Mouse (Mus musculus) kidney, embryonic 16.5 days (tissue): ENCODE data around the gene Sfmbt1. TPM values are rescaled to one million over a fixed set of nuclear protein-coding genes. Genes with fewer than 3 reads are reported as not detected.

Source experiments
- ATAC-seq: fragments of 200-750 bp; cut with Nextera tagmentation; 2 replicates; pipeline ENCODE4 v1.8.0; 2017; ENCODE audit warnings: moderate TSS enrichment; ENCODE audit not compliant: low FRiP score, low TSS enrichment
- H3K27ac ChIP-seq: fragments of 300-500 bp; sonication (generic); 2 replicates; pipeline ENCODE4 v1.5.1; 2014; ENCODE audit warnings: low read length
- H3K27me3 ChIP-seq: fragments of 300-500 bp; sonication (generic); 2 replicates; pipeline ENCODE4 v1.6.1; 2014; ENCODE audit warnings: low read length, control low read depth, mixed read lengths; ENCODE audit not compliant: insufficient read depth
- H3K36me3 ChIP-seq: fragments of 300-500 bp; sonication (generic); 2 replicates; pipeline ENCODE4 v1.6.1; 2014; ENCODE audit warnings: low read length, control low read depth, mixed read lengths; ENCODE audit not compliant: insufficient read depth
- H3K4me1 ChIP-seq: fragments of 300-500 bp; sonication (generic); 2 replicates; pipeline ENCODE4 v1.6.1; 2014; ENCODE audit warnings: low read length, control low read depth, mixed read lengths; ENCODE audit not compliant: insufficient read depth
- H3K4me2 ChIP-seq: fragments of 300-500 bp; sonication (generic); replicated peaks from 2 replicates; pipeline ENCODE4 v1.6.1; 2014; ENCODE audit warnings: low read depth, low read length
- H3K4me3 ChIP-seq: fragments of 300-500 bp; sonication (generic); 2 replicates; pipeline ENCODE4 v1.5.1; 2014; ENCODE audit warnings: mild to moderate bottlenecking, low read length
- H3K9ac ChIP-seq: fragments of 300-500 bp; sonication (generic); replicated peaks from 2 replicates; pipeline ENCODE4 v1.6.1; 2014; ENCODE audit warnings: low read length
- H3K9me3 ChIP-seq: fragments of 300-500 bp; sonication (generic); 2 replicates; pipeline ENCODE4 v1.6.1; 2016; ENCODE audit warnings: low read length, control low read depth
- WGBS: fragments of 180-500 bp; shearing (Covaris S2); extraction: QIAGEN DNeasy Blood & Tissue Kit; methylation state at CpG from one replicate; pipeline ENCODE4 v1.1.7; 2014; 5-methylcytosine and 5-hydroxymethylcytosine counted together
- polyA plus RNA-seq: library from polyadenylated mRNA; unstranded; fragments of >200 nt; fragmentation: Nextera tagmentation; extraction: Ambion mirVana; gene quantifications from 2 replicates; pipeline ENCODE4 v1.2.1, GENCODE M21; 2015

Sfmbt1 gene
- polyA plus RNA-seq, 1 experiment from 2014 or later, result 13.6 TPM

GRCm38 (mm10) chr14:30743891-30744290 is 29.2 kb downstream of the Sfmbt1 start:
- WGBS, result 73% methylated on average over 3 of the region's 3 CpGs

GRCm38 (mm10) chr14:30746160-30746559 is 31.5 kb downstream of the Sfmbt1 start:
- Histone ChIP-seq H3K36me3 (no peaks in the 10 kb centered on the region), H3K9me3 (no peaks in the 10 kb centered on the region), H3K4me3 (no peak overlapping the region), H3K9ac (no peak overlapping the region), H3K27ac (no peak overlapping the region), H3K4me1 (no peaks in the 10 kb centered on the region), H3K4me2 (no peak overlapping the region), H3K27me3 (no peaks in the 10 kb centered on the region)
- 83% methylated on average over 1 of the region's 1 CpGs for WGBS
- no peak for ATAC-seq

More at GRCm38 (mm10) chr14:30743891-30744290, 29.2 kb downstream of the Sfmbt1 start:
- Histone ChIP-seq H3K36me3 (no peaks in the 10 kb centered on the region), H3K4me3 (no peak overlapping the region), H3K9ac (no peak overlapping the region), H3K4me2 (no peak overlapping the region), H3K27ac (no peak overlapping the region), H3K4me1 (no peaks in the 10 kb centered on the region), H3K9me3 (no peaks in the 10 kb centered on the region), H3K27me3 (no peaks in the 10 kb centered on the region)
- ATAC-seq, result no peak

GRCm38 (mm10) chr14:30757239-30757638 is 42.6 kb downstream of the Sfmbt1 start:
- H3K9me3 ChIP-seq, result no peaks in the 10 kb centered on the region
- no peak overlapping the region for H3K27ac ChIP-seq
- 91% methylated on average over 3 of the region's 3 CpGs for WGBS
- H3K27me3 ChIP-seq, result no peaks in the 10 kb centered on the region
- H3K36me3 ChIP-seq, result no peaks in the 10 kb centered on the region
- 0 out of 2 replicates have a peak, but pooled peaks cover under 1% of the 10 kb centered on the region for H3K4me1 ChIP-seq
- H3K4me3 ChIP-seq, result no peak overlapping the region
- no peak for ATAC-seq
- no peak overlapping the region for H3K4me2 ChIP-seq
- no peak overlapping the region for H3K9ac ChIP-seq

- Histone ChIP-seq H3K27ac (no peak overlapping the region), H3K9ac (no peak overlapping the region), H3K27me3 (no peaks in the 10 kb centered on the region), H3K4me1 (peaks cover 13% of the 10 kb centered on the region; the same call in 1 of the 2 replicates), H3K9me3 (no peaks in the 10 kb centered on the region), H3K4me3 (no peak overlapping the region), H3K4me2 (no peak overlapping the region), H3K36me3 (no peaks in the 10 kb centered on the region)
- no peak for ATAC-seq
- WGBS, result 89% methylated on average over 1 of the region's 1 CpGs
These were observed 46.6 kb downstream of the Sfmbt1 start for GRCm38 (mm10) chr14:30761211-30761610.

- Histone ChIP-seq H3K4me2 (no peak overlapping the region), H3K4me1 (peaks cover 13% of the 10 kb centered on the region; the same call in 1 of the 2 replicates), H3K27me3 (no peaks in the 10 kb centered on the region), H3K4me3 (no peak overlapping the region), H3K9me3 (no peaks in the 10 kb centered on the region), H3K9ac (no peak overlapping the region), H3K36me3 (no peaks in the 10 kb centered on the region), H3K27ac (peak overlapping the region; percentile 18; the same call in 1 of the 2 replicates)
- ATAC-seq, result no peak
- WGBS, result 86% methylated on average over 7 of the region's 7 CpGs
These were observed 47.7 kb downstream of the Sfmbt1 start for GRCm38 (mm10) chr14:30762131-30762903.

GRCm38 (mm10) chr14:30762904-30763568 is 48.4 kb downstream of the Sfmbt1 start:
- peaks cover 13% of the 10 kb centered on the region; the same call in 1 of the 2 replicates for H3K4me1 ChIP-seq
- H3K36me3 ChIP-seq, result peaks cover 4% of the 10 kb centered on the region
- H3K9ac ChIP-seq, result no peak overlapping the region
- H3K27ac ChIP-seq, result peak overlapping the region; percentile 18; the same call in 1 of the 2 replicates
- no peak overlapping the region for H3K4me3 ChIP-seq
- H3K4me2 ChIP-seq, result no peak overlapping the region
- no peaks in the 10 kb centered on the region for H3K9me3 ChIP-seq
- peak; percentile 81 for ATAC-seq
- no peaks in the 10 kb centered on the region for H3K27me3 ChIP-seq
- WGBS, result 46% methylated on average over 5 of the region's 5 CpGs

GRCm38 (mm10) chr14:30784614-30785013 is 70.0 kb downstream of the Sfmbt1 start:
- H3K36me3 ChIP-seq, result peaks cover 11% of the 10 kb centered on the region
- ATAC-seq, result no peak
- H3K27me3 ChIP-seq, result no peaks in the 10 kb centered on the region
- no peak overlapping the region for H3K4me3 ChIP-seq
- no peak overlapping the region for H3K27ac ChIP-seq
- 89% methylated on average over 6 of the region's 6 CpGs for WGBS
- no peaks in the 10 kb centered on the region for H3K9me3 ChIP-seq
- no peak overlapping the region for H3K4me2 ChIP-seq
- no peak overlapping the region for H3K9ac ChIP-seq
- H3K4me1 ChIP-seq, result no peaks in the 10 kb centered on the region

- WGBS, result 29% methylated on average over 1 of the region's 1 CpGs
- no peak overlapping the region for H3K4me3 ChIP-seq
- H3K4me1 ChIP-seq, result no peaks in the 10 kb centered on the region
- ATAC-seq, result no peak
- H3K36me3 ChIP-seq, result peaks cover 14% of the 10 kb centered on the region
- no peak overlapping the region for H3K27ac ChIP-seq
- no peaks in the 10 kb centered on the region for H3K9me3 ChIP-seq
- H3K4me2 ChIP-seq, result no peak overlapping the region
- no peak overlapping the region for H3K9ac ChIP-seq
- H3K27me3 ChIP-seq, result no peaks in the 10 kb centered on the region
These were observed 74.8 kb downstream of the Sfmbt1 start for GRCm38 (mm10) chr14:30789471-30789870.

- no peak overlapping the region for H3K9ac ChIP-seq
- no peak overlapping the region for H3K4me2 ChIP-seq
- H3K4me3 ChIP-seq, result no peak overlapping the region
- H3K36me3 ChIP-seq, result peaks cover 17% of the 10 kb centered on the region
- no peaks in the 10 kb centered on the region for H3K4me1 ChIP-seq
- H3K9me3 ChIP-seq, result no peaks in the 10 kb centered on the region
- no peaks in the 10 kb centered on the region for H3K27me3 ChIP-seq
- no peak for ATAC-seq
- 72% methylated on average over 3 of the region's 3 CpGs for WGBS
- no peak overlapping the region for H3K27ac ChIP-seq
These were observed 78.2 kb downstream of the Sfmbt1 start for GRCm38 (mm10) chr14:30792871-30793270.

GRCm38 (mm10) chr14:30801756-30802155 is 87.1 kb downstream of the Sfmbt1 start:
- Histone ChIP-seq H3K4me2 (no peak overlapping the region), H3K27ac (no peak overlapping the region), H3K36me3 (peaks cover 15% of the 10 kb centered on the region), H3K9ac (no peak overlapping the region), H3K9me3 (no peaks in the 10 kb centered on the region), H3K4me1 (no peaks in the 10 kb centered on the region), H3K27me3 (no peaks in the 10 kb centered on the region), H3K4me3 (no peak overlapping the region)
- ATAC-seq, result no peak
- 91% methylated on average over 2 of the region's 2 CpGs for WGBS
